Mouse (Mus musculus) spleen, postnatal 14 days (tissue): ENCODE measurements around the gene Vmn1r229.

Experiments used
- DNase-seq, 2 experiments: peaks; one replicate each; pipeline ENCODE4 v3.0.0; 2021 to 2022; ENCODE audit warnings: low spot score in 2 of 2

Gene Vmn1r229

DNA sequence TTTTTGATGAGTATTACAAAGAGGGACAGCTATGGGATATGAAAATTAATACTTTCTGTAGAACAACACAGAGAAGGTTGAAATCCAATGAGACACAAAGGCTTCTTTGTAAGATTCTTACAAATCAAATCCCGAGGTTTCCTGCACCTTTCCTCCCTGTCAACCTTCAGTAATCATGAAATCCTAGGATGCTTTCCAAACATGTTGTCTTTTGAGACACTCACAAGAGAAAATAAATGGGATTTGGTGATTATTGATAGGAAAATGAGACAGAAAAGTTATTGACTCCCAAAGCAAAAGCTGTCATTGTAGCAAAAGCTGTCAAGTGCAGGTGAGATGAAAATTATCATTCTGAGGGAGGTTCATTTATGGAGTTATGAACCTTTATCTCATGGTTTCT lies at the start of gene Vmn1r229:
Gene Vmn1r229, plus strand, starts transcription at position 301 of the 400 bp plus-strand sequence.
- no peak for DNase-seq

DNA sequence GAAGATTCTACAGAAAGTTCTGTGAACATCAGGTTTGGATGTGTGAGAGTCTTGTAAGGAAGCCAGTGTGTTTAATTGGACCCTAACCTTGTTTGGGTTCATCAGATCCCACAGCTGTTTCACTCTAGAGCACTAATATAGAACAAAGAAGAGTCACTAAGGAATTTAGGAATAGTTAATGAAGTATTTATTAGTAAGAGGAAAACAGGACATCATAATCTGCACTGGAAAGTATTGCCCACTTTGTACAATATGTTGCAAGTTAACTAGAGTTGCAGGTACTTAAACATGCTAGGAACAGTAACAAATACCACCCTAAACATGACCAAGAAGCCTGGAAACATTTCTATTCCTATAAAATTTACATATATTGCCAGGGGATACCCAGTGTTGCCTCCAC lies 25.3 kb upstream of the Vmn1r229 start, which contains the start of gene Vmn1r228:
Gene Vmn1r228, minus strand, starts transcription at position 101 of the 400 bp plus-strand sequence.
- DNase-seq: no peak

DNA sequence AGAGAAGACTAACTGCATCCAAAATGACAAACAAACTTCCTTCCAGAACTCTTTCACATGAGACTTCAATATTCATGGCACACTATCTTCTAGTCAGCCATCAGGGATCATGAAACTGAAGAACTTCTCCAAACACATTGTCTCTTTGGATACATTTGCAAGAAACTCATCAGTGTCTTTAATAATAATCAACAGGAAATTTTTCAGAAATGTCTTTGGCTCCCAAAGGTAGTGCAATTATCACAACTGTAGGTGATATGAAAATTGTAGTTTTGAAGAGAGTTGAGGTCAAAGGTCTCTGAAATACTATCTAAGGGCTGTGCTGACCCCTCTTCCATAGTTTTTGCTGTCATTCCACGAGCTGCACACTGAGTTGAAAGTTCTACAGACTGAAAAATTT lies 28.8 kb downstream of the Vmn1r229 start, which contains the start of gene Vmn1r230:
Gene Vmn1r230, plus strand, starts transcription at position 301 of the 400 bp plus-strand sequence.
- DNase-seq: no peak
